Comparison of ENCODE assay signal across 12 mouse cellular contexts in the genomic region with DNA sequence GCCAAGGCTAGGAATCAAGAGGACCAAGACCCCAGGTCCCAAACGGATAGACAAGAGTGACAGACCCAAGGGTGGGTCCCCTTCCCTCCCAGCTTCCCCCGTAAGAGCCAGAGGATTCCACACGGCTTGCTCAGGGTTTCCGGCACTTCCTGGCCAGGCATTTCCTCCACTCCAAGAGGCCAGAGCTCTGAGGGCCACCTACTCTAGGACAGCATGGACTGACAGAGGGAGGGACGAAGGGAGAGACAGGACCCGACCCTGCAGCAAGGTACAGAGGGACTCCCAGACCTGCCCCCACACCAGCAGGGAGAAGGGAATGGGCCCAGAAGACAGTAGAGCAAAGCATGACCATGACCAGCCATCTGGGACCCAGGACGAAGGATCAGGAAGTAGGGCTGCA. TPM values are rescaled to one million over a fixed set of nuclear protein-coding genes. Genes with fewer than 3 reads are reported as not detected.
A peak's percentile ranks its signal among the peaks of the same experiment; 100 is the strongest.
DNase-seq lines count a peak whose midpoint lies in the region; ATAC-seq and TF ChIP-seq lines count a peak whose summit lies in the region.
"Had no signal": no experiment of that assay in that cellular context is flagged by ENCODE, and none has a peak within 500 bp of the region (broad histone marks: within the 10 kb centered on the region; RNA-seq: fewer than 3 reads in every experiment).

No protein-coding gene starts in this region.

- no peaks in the 10 kb centered on the region for H3K27me3 ChIP-seq in kidney, embryonic 15.5 days
- no peaks in the 10 kb centered on the region for H3K27me3 ChIP-seq in lung, postnatal 0 days (replicated peaks; ENCODE audit: insufficient read depth, low read length)

- H3K4me1 ChIP-seq in kidney, embryonic 15.5 days: peaks cover 90% of the 10 kb centered on the region
- H3K4me1 ChIP-seq in brown adipose tissue, adult 24 weeks (ENCODE audit: control insufficient read depth, insufficient read depth, insufficient read length, low read length): peaks cover 64% of the 10 kb centered on the region
- H3K4me1 ChIP-seq in lung, postnatal 0 days (ENCODE audit: insufficient read depth, low read depth, low read length): peaks cover 22% of the 10 kb centered on the region; the same call in 1 of the 2 replicates

- 67% methylated on average over 7 of the region's 7 CpGs for WGBS in kidney, embryonic 15.5 days
- WGBS in lung, postnatal 0 days: 46% methylated on average over 7 of the region's 7 CpGs

- peak; percentile 65 for TF ChIP-seq EP300 in lung, postnatal 0 days (IDR thresholded peaks at IDR 0.05)

- no peak for ATAC-seq in kidney, embryonic 15.5 days (replicated peaks; ENCODE audit: low FRiP score)
- ATAC-seq in lung, postnatal 0 days: peak; percentile 60
- no peak for ATAC-seq in erythroid progenitor cell, adult 5-6 weeks (replicated peaks; ENCODE audit: low FRiP score, poor library complexity, severe bottlenecking)

- intact Hi-C loops in gastrocnemius, postnatal 14 days (cut with DNase I; ENCODE audit: low total_unique reads): no loop called here

- no peak overlapping the region for H3K9ac ChIP-seq in kidney, embryonic 15.5 days
- no peak overlapping the region for H3K9ac ChIP-seq in lung, postnatal 0 days (replicated peaks; ENCODE audit: low read depth)
- H3K9ac ChIP-seq: liver, embryonic 14.5 days had no signal

- no peak overlapping the region for H3K4me3 ChIP-seq in kidney, embryonic 15.5 days (replicated peaks)
- H3K4me3 ChIP-seq in brown adipose tissue, adult 24 weeks (ENCODE audit: insufficient read depth, low read depth, low read length): no peak overlapping the region
- no peak overlapping the region for H3K4me3 ChIP-seq in lung, postnatal 0 days (ENCODE audit: low read depth, low read length)

- no peak for DNase-seq in kidney, postnatal 10 days
- peak; percentile 55 for DNase-seq in heart, adult 8-10 months (ENCODE audit: low spot score)
- DNase-seq in lung, postnatal 0 days (ENCODE audit: low spot score): peak; percentile 53
- no peak for DNase-seq in frontal cortex, postnatal 36 days (ENCODE audit: low spot score in 2 of 2)
- no peak for DNase-seq in gastrocnemius, postnatal 14 days
- DNase-seq: cerebellum, postnatal 14 days; layer of hippocampus, postnatal 36 days; right cerebral cortex, postnatal 25 days had no signal

- H3K9me3 ChIP-seq in kidney, embryonic 15.5 days (replicated peaks): no peaks in the 10 kb centered on the region
- H3K9me3 ChIP-seq in lung, postnatal 0 days (ENCODE audit: low read length): no peaks in the 10 kb centered on the region

- TF ChIP-seq CTCF in lung, postnatal 0 days (IDR thresholded peaks at IDR 0.05): no peak

- H3K27ac ChIP-seq in kidney, embryonic 15.5 days: peak overlapping the region; percentile 46
- peak overlapping the region; percentile 92 for H3K27ac ChIP-seq in brown adipose tissue, adult 24 weeks (replicated peaks; ENCODE audit: low read depth, low read length)
- peak overlapping the region; percentile 62 for H3K27ac ChIP-seq in lung, postnatal 0 days (ENCODE audit: low read length)
- H3K27ac ChIP-seq: liver, embryonic 14.5 days had no signal

- H3K36me3 ChIP-seq in kidney, embryonic 15.5 days: no peaks in the 10 kb centered on the region
- H3K36me3 ChIP-seq in lung, postnatal 0 days (ENCODE audit: insufficient read depth, low read length): no peaks in the 10 kb centered on the region

- no peak overlapping the region for H3K4me2 ChIP-seq in kidney, embryonic 15.5 days
- no peak overlapping the region for H3K4me2 ChIP-seq in lung, postnatal 0 days (replicated peaks; ENCODE audit: low read depth, low read length)

RNA-seq across cellular contexts. Expression of a gene that starts 7.6 kb away (rescaled TPM):
- polyA plus RNA-seq in kidney, embryonic 15.5 days (2015; fragmentation: Nextera tagmentation; extraction: Ambion mirVana): 7.7 and 8.1 TPM in 2 replicates
- 2.3 and 3.3 TPM in 2 replicates for polyA plus RNA-seq in brown adipose tissue, adult 24 weeks (2012; ENCODE audit: insufficient read depth, insufficient read length, missing spikeins)
- total RNA-seq in heart, adult 8-10 months (2022): 10 to 100 TPM; 38.2 to 46.2 (median 40.0) TPM
- polyA plus RNA-seq in lung, postnatal 0 days (2015; fragmentation: Nextera tagmentation; extraction: Ambion mirVana): 4.1 and 4.5 TPM in 2 replicates
- total RNA-seq in erythroid progenitor cell, adult 5-6 weeks (2015; ENCODE audit: low replicate concordance): not detected in 2 replicates
- total RNA-seq in erythroid progenitor cell, adult 5-6 weeks (2017; ENCODE audit: low replicate concordance): 0.64 and 6.3 TPM in 2 replicates
- 1 to 10 TPM; 5.4 to 5.7 TPM for total RNA-seq in gastrocnemius, postnatal 14 days (2021)

RNA-seq across cellular contexts. Expression of a gene that starts 38.4 kb away (rescaled TPM):
- polyA plus RNA-seq in kidney, embryonic 15.5 days (2015; fragmentation: Nextera tagmentation; extraction: Ambion mirVana): 0.55 and 1.00 TPM in 2 replicates
- polyA plus RNA-seq in brown adipose tissue, adult 24 weeks (2012; ENCODE audit: insufficient read depth, insufficient read length, missing spikeins): not detected in 2 replicates
- 1 to 10 TPM; 1.2 to 2.0 (median 1.5) TPM for total RNA-seq in heart, adult 8-10 months (2022)
- polyA plus RNA-seq in lung, postnatal 0 days (2015; fragmentation: Nextera tagmentation; extraction: Ambion mirVana): 0.35 and 0.57 TPM in 2 replicates
- not detected in 2 replicates for total RNA-seq in erythroid progenitor cell, adult 5-6 weeks (2015; ENCODE audit: low replicate concordance)
- total RNA-seq in erythroid progenitor cell, adult 5-6 weeks (2017; ENCODE audit: low replicate concordance): not detected in 2 replicates
- 1 to 10 TPM in 1 of 2 experiments, under 1 TPM in 1; 0.55 to 1.2 TPM for total RNA-seq in gastrocnemius, postnatal 14 days (2021)

Comparison
In these comparisons a context has a peak if more than half of its experiments do, and no peak if none do; other contexts are left out.
1. DNase-seq: peak in heart, adult 8-10 months (single experiment) and lung, postnatal 0 days (single experiment); none in kidney, postnatal 10 days (single experiment), frontal cortex, postnatal 36 days (0 of 2) and gastrocnemius, postnatal 14 days (single experiment).
2. RNA of a gene that starts 7.6 kb away (total RNA-seq): 38.2 to 46.2 TPM in heart, adult 8-10 months; 0.64 to 6.3 TPM in erythroid progenitor cell, adult 5-6 weeks and 5.4 to 5.7 TPM in gastrocnemius, postnatal 14 days; every median in the first group is over 4 times any median in the second.
3. Peak in every context shown above with its lines, with median percentiles within 50 percentile points of each other: H3K27ac ChIP-seq.